Mouse (Mus musculus) 3T3-L1 (cell line): ENCODE data around the gene March11.

Experiments
- DNase-seq: peaks from one replicate; pipeline ENCODE4 v3.0.0-alpha.2; 2015; ENCODE audit warnings: low read depth, low spot score

Gene March11

DNA sequence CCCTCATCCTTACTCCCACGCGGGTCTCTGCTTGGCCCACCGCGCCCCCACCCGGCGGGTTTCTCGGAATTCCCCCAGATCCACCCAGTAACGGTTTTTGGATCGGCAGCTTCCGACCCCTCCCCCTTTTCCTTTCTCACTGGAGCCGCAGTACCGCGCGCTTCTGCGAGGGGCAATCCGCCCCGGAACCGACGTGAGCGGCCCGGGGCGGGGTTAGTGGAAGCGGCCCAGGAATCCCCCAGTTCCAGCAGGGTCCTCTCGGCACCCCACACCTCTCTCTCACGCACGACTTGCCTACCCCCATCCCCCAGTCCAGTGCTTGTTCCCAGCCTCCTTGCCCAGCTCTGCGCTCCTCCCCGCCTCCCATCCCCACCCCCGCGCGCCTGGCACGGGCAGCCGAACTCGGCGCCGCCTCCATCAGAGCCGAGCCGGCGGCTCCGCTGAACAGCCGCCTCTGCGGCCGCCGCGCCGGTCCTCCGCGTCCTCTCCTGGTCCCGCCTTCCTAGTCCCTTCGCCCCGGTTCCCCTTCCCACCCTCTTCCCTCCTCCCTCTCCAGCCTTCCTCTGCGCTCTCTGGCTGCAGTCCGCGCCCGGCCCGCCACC is at the start of gene March11:
Gene March11, plus strand, starts transcription at position 420 of the 602 bp plus-strand sequence.
- DNase-seq = no peak

DNA sequence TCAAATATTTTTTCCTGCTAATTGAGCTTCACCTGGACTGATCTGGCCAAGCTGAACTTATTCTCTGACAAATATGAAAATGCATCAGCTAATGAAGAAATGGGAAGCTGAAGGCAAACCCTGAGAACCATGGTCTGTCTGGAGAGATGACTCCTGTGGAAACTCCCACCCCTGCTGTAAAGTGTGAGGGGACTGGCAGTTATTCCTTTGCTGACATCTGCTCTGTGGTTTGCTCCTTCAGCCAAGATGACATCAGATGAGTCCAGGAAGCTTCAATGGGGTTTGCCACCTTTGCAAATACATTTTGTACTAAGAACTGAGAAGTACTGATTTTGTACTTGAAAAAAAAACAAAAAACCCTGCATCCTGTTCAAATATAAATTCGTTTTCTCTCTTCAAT is 46.5 kb upstream of the March11 start:
- no peak for DNase-seq

DNA sequence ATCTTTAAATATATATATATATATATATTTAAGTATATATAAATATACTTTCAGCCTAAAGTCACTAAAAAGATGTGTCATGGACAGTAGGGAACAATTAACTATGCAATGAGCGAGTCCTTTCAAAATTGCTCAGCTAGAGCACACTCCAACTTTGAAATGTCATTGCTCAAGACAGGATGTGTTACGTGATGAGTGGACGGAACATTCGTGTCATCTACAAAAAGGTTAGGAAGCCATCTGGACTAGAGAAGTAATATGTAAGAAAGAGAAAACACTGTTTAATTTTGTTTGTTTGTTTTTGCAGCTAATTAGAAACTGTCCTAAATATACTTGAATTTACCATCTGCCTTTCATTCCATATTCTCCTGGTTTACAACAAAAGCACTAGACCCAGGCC is 39.3 kb upstream of the March11 start:
- no peak for DNase-seq

DNA sequence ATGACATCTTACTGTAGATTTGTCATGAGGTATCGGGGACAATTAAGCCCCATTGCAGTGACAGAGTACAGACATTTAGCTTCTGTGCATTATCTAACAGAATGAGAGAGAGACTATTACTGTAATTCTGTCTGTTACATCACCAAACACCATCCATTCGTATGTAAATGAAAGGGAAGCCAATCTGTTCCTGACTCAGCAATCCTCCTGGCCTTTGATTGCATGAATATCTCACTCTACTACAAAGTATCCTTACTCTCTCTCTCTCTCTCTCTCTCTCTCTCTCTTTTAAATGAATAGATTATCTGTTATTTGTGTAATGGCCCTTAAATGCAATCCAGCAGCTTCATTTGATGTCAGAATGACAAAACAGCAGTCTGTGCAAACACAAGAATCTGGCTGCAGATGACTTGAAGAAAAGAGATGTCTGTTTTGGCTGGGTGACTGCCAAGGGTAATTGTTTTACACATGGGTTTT is 32.8 kb upstream of the March11 start:
- no peak for DNase-seq

DNA sequence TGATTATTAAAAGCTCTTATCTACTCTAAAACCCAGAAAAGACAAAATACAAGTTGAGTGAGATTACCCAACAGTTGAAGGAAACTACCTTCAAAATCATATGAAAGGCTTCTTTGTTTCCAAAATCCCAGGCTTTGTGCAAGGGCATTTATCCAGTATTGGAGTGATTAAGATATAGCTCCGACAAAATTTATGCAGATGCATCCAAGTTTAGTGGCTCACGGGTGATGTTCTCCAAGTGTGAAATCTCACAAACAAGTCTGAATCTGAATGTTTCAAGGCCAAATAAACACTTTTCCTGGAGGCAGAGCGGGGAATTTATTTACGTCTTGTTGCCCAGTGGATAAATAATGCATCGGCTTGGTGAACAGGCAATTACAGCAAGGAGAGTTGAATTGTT is 32.2 kb upstream of the March11 start:
- DNase-seq = no peak

DNA sequence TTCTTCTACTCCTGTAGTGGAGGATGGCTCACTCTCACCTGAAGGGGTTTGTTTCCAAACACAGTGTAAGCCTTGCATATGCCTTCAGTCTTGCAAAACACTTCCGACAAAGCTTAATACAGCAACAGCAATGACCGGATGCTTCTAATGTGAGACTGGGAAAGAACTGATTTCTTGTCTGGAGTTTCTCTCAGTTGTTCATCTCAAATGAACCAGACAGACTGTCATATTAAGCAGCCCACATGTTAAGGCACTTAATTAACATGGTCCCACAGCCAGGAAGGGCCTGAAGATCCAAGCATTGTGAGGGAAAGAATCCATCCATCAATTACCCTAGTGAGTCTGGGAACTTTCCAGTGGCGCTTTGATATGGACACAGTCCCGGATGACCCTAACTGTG is 17.0 kb upstream of the March11 start:
- no peak for DNase-seq

DNA sequence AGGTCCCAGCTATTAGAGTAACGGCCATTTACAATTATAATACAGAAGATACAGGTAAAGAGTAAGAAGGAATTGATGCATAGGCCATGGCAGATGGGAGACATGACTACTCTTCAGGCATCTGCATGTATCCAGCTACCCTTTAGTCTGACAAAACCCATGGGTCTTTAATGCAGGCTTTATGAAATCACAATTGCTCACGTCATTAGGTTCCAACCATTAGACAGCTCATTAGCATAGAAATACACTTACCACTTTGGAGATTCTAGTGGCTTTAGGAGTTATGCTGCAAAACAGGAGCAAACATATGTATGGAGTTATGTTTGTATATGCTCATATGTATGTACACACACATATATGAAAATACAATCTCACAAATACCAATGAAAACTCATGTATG is 16.0 kb upstream of the March11 start:
- no peak for DNase-seq

DNA sequence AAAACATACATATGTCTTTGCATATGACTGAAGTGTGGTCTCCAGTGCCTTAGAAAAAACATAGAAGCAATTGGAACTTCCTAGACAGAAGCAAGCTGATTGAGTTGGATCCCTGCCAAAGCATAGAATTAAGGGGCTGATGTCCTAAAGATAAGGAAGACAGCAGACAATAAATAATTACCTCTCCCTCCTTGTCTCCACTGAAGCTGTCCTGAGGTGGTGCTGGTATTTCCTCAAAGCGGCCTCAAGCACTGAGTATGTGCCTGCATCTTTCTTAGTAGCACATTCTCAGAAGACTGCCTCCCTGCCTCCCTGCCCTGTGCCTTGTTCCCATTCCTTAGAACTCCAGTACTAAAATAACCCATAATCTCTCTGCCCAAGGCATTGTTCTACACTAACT is 15.6 kb upstream of the March11 start:
- no peak for DNase-seq

DNA sequence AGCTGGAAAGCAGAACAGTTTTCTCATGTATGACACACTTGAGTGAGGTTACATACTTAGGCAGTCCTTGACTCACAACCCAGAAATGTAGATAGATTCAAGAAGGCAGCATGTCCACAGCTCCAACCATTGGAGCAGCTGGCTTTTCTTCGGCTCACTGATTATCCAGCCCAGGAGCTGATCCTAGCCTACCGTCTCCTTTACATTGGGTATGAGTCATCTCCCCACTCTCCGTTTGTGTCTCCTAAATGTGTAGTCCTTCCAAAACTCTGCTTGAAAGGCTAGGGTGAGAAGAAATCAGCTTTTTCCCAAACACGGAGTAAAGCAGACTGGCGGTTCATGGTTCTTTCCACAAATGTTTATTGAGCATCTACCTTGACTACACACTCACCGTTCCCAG is 10.2 kb upstream of the March11 start:
- DNase-seq = no peak

DNA sequence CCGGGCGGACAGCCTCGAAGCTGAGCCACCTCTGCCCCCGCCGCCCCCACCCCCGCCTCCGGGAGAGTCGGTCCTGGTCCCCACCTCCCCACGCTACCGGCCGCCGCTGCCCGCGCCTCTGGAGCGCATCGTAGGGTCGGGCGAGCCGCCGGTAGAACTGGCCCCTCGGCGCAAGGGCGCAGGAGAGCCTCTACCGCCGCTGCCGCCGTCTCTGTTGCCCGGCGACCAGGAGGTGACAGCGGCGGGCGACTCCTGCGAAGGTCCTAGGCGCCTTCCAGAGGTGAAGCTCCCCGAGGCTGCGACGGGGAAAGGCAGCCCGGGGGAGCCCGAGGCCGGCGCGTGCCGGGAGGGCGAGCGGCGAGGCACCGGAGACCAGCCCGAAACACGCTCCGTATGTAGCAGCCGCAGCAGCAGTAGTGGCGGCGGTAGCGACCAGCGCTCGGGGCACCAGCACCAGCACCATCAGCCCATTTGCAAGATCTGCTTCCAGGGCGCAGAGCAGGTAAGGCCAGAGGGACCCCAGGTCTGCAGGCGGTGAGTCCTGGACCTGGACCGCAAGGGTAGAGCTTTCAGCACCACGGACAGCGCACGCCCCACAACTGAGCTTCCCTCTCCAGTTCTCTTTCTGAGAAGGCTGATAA is 563 bp downstream of the March11 start:
- DNase-seq = peak; percentile 39

DNA sequence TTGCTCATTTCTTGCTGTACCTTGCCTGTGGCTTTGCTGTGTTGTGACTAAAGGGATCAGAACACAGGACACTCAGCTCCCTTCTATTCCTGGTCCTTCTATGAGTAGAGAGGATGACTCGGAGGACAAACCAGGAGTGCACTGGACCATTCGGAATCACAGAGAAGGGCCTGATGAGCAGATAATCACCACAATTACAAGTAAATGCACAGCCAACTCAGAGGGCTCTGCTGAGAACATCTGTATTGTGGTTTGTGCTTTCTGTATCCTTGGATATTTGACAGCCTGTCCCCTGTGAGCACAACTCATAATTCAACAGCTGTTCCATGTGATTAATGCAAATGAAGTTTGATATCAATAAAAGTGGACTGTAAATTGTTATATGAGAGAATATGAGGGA is 11.0 kb downstream of the March11 start:
- no peak for DNase-seq

DNA sequence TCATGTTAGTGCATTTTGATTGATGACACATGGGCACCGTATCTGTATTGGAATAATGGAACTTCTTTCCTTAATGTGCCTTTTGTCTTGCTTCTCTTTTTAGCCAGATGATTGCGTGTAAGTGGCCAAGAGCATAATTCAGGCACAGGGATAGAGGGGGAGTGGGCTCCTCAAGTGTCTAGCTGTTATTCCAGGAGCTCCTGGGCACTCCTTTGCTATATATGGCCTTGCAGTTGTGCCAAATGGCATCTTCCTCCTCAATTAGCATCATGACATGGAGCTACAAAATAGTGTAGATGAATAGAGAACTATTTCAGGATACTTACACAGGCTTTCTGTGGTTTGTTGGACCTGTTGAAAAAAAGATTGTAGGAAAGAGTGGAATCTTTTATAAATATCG is 11.6 kb downstream of the March11 start:
- DNase-seq = no peak

DNA sequence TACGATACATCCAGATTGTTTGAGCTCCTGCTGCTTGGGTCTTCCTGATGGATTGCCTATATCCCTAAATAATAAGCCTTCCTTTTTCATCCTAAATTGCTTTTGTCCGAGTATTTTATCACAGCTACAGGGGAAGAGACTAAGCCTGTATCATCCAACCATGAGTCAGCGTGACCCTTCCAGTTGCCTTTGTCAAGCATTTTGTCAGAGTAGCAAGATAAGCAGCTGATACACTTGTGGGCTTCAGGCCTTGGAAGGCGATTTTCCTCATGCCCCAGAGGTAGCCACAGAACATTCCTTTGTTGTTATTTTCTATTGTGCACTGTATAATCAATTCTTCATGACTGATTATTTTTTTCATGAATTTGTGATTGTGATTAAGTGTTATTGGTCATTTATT is 14.0 kb downstream of the March11 start:
- no peak for DNase-seq

DNA sequence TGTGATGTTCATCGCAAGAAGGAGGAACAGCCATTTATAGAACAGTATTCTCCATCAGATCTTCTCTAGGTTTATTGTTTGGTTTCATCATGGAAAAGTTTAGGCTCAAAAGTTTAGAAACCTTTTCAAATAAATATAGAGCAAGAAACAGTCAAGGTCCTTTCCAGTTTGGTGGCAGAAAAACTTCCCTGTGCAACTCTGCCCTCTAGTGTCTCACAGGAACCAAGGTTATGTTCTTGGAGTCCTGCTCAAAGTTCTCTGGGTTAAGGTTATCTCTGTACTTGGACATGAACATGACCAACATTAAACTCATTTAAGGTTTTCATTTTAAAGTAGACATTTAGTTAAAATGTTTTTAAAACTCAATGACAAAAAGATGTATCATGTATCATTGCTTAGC is 18.3 kb downstream of the March11 start:
- DNase-seq = peak; percentile 59

DNA sequence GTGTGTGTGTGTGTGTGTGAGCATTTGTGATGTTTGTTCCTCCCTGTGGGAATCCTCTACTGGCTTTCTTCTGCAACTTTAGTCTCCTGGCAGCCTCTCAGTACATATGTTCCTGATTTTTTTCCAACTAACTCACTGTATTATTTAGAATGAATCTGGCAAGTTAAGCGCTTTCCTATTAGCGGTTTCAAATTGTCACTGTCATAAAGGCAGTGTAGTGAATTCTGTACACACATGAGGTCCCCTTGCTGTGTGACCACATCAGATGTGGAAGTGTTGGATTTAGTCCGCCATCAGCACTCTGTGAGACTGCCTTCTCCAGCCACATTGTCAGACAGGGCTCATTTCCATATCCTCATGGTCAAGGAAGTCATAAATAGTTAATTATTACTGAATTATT is 26.9 kb downstream of the March11 start:
- no peak for DNase-seq

DNA sequence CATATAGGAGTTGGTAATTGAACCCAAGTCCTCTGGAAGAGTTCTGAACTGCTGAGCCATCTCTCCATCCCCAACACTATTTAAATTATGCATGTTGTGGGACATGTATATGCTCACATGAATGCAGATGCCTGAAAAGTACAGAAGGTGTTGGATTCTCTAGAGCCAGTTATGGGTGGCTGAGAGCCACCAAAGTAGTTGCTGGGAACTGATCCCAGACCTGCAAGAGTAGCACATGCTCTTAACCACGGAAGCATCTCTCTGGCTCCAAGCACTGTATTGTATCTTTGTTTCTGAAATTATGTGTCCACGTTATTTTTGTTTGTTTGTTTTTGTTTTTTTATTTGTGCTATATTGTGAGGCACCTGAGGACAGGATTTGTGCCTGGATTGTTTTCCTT is 28.9 kb downstream of the March11 start:
- no peak for DNase-seq

DNA sequence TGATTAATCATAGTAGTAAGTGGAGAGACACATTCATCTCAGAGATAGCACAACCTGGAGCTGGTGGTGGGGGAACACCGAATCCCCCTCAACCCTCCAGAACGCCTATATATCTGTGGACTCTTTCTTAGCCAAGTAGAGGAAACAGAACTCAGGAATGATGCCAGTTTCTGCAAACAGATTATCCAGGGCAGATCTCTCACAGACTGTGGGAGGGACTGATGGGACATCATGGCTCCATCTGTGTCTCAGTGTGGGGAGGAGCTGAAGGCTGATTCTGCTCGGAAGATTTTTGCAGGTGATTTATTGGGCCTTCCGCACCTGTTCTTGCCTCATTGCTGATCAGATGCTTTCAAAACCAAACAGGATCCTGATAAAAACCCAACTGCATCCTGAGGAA is 29.5 kb downstream of the March11 start:
- no peak for DNase-seq

DNA sequence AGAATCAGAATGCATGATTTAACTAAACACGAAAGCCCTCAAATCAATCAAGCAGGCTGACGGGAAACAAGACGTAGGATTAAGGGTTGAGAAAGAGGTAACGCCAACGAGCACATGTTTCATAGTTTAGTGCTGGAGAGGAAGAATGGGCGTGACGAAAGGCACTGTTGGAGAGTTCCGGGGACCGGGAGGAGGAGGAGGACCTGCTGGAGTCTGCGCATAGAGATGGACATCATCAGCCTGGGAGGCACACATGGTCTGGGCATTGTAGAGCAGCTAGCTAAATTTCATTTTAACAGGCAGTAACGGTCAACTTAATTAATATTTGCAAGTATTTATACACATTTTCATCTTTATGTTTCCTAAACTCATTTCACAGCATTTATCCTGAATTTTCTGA is 31.6 kb downstream of the March11 start:
- no peak for DNase-seq

DNA sequence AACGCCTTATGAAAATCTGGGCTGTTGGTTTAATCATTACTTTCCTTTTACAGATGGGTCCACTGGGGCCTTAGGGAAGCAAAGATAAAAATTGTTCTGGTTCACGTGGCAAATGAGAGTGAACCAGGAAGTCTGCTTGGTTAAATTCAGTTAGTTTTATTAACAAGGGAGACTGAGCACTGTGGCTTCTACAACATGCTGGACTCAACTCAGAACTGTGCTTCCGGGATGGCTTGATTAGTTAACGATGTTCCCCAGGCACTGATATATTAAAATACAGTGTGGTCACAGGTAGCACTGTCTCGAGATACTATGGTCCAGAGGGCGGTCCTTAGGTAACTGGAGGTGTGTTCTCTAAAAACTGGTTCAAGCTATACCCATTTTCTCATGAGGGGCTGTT is 32.1 kb downstream of the March11 start:
- DNase-seq = no peak

DNA sequence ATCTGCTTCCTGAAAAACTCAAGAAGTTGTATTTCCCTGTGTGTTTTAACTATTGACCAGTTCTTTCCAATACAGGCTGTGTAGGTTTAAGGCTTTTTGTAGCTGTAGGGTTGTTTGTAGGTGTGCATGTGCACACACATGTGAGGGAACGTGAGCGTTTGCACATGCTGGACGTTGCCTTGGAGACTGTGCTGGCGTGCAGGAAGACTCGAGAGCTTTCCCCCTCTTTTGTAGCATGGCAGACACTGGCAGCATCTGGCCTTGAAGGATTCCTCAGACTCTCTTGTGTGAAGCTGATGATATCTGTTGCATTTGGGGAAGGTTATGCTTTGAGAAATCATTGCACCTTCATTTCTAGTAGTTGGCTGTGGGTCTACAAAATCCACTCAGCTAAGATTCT is 35.5 kb downstream of the March11 start:
- DNase-seq = no peak

DNA sequence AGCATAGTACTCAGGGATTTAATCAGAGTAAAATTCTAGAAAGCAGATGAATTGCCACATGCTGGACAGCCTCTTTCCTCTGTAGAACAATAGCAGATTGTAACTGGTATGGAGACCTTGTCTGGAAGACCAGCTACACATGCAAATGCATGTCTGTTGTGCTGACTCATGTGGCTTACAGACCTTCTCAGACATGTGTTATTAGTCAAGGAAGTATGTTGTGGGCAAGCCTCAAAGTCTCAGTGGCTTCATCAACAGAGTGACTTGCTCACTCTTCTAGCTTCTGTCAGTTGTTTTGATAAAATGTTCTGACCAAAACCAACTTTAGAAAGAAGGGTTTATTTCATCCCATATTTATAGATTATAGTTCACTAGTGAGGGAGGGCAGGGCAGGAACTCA is 44.8 kb downstream of the March11 start:
- peak; percentile 67 for DNase-seq

DNA sequence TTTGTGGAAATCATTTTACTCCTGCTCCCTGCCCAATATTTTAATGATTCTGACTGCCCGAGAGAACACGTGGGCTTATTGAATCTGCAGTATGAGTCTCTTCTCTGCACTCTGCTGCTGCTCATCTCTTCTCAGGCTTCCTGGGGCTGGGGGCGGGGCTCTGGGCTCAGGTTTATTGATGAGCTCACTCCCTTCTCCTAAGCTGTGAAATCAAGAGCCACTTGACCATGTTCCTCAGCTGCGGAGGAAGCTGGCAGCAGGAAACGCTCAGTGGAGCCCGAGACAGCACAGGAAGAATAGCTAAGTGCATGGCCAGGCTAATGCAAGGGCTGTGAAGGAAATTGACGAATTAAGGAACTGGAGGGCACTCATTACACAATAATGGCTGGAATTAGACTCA is 56.5 kb downstream of the March11 start:
- no peak for DNase-seq

DNA sequence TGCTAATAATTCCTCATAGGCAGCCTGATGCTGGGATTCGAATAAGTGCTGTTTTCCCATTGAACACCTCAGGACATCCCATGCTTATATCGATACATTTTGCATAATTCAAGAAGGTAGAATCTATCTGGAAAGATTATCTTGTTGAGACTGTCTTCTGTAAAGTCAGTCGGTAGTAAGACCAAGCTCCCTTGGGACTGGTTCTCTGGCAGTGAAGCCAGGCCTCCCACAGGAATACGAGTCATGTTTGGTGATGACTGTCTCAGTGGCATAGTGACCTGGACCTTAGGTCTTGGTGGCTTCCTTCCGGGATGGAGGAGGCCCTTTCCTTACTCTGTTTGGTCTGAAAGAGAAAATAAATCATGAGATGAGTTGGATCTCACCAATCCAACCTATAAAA is 57.7 kb downstream of the March11 start:
- peak; percentile 48 for DNase-seq

DNA sequence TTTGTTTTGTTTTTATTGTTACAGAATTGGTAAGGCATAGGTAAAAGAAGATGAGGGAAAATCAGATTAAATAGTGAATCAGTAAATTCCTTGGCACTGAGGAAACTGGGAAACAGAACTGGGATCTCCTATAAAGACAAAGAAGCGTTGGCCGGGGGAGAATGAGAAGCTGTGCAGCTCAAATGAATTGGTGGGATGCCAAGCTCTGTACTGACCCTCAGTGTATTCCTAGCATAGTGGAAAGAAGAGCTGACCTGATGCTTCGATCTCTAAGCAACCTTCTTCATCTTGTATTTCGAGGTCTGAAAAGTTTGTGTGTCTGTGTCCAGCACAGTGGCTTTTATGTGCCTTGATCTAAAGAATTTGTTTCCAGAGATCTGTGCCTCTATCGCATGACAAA is 64.9 kb downstream of the March11 start:
- DNase-seq = peak; percentile 16
